ENCODE assay signal across 13 mouse cellular contexts in genomic region chr14:89062583-89063436, GRCm38 (mm10).
"Had no signal": no experiment of that assay in that cellular context is flagged by ENCODE, and none has a peak within 500 bp of the region (broad histone marks: within the 10 kb centered on the region; RNA-seq: fewer than 3 reads in every experiment).

No protein-coding gene starts in this region.

- ATAC-seq: intestine, postnatal 0 days had no signal

- H3K36me3 ChIP-seq: limb, embryonic 13.5 days; neural tube, embryonic 13.5 days had no signal

- DNase-seq: kidney, adult 8-10 months; kidney, postnatal 36 days; left cerebral cortex, postnatal 4 days; lung, adult 18-20 months; right cerebral cortex, adult 18-20 months; right cerebral cortex, postnatal 25 days; thymus, postnatal 4 days had no signal

- H3K4me3 ChIP-seq: limb, embryonic 13.5 days; neural tube, embryonic 13.5 days had no signal

- H3K4me2 ChIP-seq: limb, embryonic 13.5 days; neural tube, embryonic 13.5 days had no signal

- H3K9me3 ChIP-seq: limb, embryonic 13.5 days; neural tube, embryonic 13.5 days had no signal

- H3K27me3 ChIP-seq: limb, embryonic 13.5 days; neural tube, embryonic 13.5 days had no signal

- H3K27ac ChIP-seq: kidney, postnatal 0 days; limb, embryonic 13.5 days; liver, embryonic 14.5 days; neural tube, embryonic 13.5 days; stomach, postnatal 0 days had no signal

- H3K9ac ChIP-seq: limb, embryonic 13.5 days; liver, embryonic 14.5 days; neural tube, embryonic 13.5 days had no signal

- H3K4me1 ChIP-seq: limb, embryonic 13.5 days; neural tube, embryonic 13.5 days had no signal
